Mouse (Mus musculus): ENCODE measurements at regions not wholly inside any gene's neighbourhood (a gene's known extent, or its start where the extent isn't known, plus 50 kb on each side); places are given as distances from the start of the nearest gene placed in this dataset.

DNA sequence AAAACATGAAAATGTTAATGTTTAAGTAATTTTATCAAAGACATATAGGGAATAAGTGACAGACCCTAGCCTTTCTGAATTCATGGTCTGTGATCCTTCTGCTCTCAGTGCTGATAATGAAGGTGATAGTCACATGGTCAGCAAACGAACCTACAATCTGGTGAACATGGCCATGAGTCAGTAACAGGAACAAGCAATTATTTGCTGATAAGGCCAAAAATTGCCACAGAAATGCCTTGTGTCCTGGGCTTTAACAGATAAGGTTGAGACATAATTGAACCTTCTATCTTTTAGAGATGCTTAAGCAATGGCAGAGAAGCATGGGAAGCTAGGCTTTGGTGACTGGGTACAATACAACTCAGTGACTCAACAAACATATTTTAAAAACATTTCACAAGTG, 69.2 kb upstream of the Rgs1 start:
- TF ChIP-seq POLR2A (IDR thresholded peaks at IDR 0.05; ENCODE audit: borderline replicate concordance, extremely low read depth, insufficient read depth, insufficient read length), result no peak
- no peak for ATAC-seq (ENCODE audit: low FRiP score, low read depth)
- Histone ChIP-seq H3K27me3 (ENCODE audit: control insufficient read depth, insufficient read depth, low read length) (no peaks in the 10 kb centered on the region), H3K4me2 (replicated peaks; ENCODE audit: low read depth, low read length, severe bottlenecking) (no peak overlapping the region), H3K4me3 (replicated peaks; ENCODE audit: low read length) (no peak overlapping the region), H3K9me3 (ENCODE audit: control insufficient read depth, low read length) (no peaks in the 10 kb centered on the region), H3K36me3 (ENCODE audit: control insufficient read depth, insufficient read depth, low read length) (no peaks in the 10 kb centered on the region), H3K9ac (ENCODE audit: low read depth, low read length, severe bottlenecking) (no peak overlapping the region), H3K27ac (replicated peaks; ENCODE audit: low read depth, low read length) (no peak overlapping the region), H3K4me1 (ENCODE audit: control insufficient read depth, insufficient read depth, low read length) (no peaks in the 10 kb centered on the region)
- 50% methylated on average over 1 of the region's 1 CpGs for WGBS
- no peak for DNase-seq (ENCODE audit: low spot score)

DNA sequence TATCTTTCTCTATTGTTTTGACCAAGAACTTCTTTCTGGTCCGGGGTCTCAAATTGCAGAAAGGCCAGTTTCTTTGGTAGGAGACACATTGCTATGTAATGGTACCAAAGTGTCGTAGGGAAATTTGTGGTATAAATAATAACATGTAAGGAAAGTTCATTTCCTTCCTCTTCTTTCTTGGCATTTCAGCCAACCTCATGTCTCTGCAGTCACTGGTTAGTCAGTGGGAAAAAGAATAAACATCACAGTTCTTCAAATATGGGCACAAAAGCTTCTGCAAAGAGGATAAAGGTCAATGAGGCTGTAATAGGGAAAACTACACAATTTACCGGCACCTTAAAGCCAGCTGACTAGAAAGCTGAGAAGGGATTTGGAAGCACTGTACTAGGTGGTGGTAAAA, 68.5 kb upstream of the Rgs1 start:
- Histone ChIP-seq H3K27me3 (ENCODE audit: control insufficient read depth, insufficient read depth, low read length) (no peaks in the 10 kb centered on the region), H3K4me3 (replicated peaks; ENCODE audit: low read length) (no peak overlapping the region), H3K4me2 (replicated peaks; ENCODE audit: low read depth, low read length, severe bottlenecking) (no peak overlapping the region), H3K9me3 (ENCODE audit: control insufficient read depth, low read length) (no peaks in the 10 kb centered on the region), H3K27ac (replicated peaks; ENCODE audit: low read depth, low read length) (no peak overlapping the region), H3K36me3 (ENCODE audit: control insufficient read depth, insufficient read depth, low read length) (no peaks in the 10 kb centered on the region), H3K9ac (ENCODE audit: low read depth, low read length, severe bottlenecking) (no peak overlapping the region), H3K4me1 (ENCODE audit: control insufficient read depth, insufficient read depth, low read length) (no peaks in the 10 kb centered on the region)
- DNase-seq (ENCODE audit: low spot score), result no peak
- TF ChIP-seq POLR2A (IDR thresholded peaks at IDR 0.05; ENCODE audit: borderline replicate concordance, extremely low read depth, insufficient read depth, insufficient read length), result no peak
- 83% methylated on average over 3 of the region's 3 CpGs for WGBS
- ATAC-seq (ENCODE audit: low FRiP score, low read depth), result no peak

DNA sequence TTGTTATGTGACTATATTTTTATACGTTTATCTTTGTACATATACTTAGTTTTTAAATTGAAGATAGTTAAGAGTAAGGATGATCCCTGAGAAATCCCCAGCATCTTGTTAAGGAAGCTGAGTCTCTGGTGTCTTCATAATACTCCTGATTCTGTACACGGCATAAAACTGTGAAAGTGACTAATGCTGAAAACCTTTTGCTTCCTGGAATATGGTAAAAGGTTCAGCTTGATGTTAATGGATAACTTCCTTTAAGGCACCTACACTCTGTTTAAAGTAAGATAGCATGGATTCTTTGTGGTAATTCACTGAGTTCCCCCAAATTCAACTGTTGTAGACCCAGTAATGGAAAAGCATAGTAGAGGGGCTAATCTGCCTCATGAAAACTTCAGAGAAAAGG, 67.2 kb upstream of the Rgs1 start:
- ATAC-seq (ENCODE audit: low FRiP score, low read depth) (no peak), DNase-seq (ENCODE audit: low spot score) (no peak)
- 91% methylated on average over 2 of the region's 2 CpGs for WGBS
- no peak overlapping the region for H3K4me3 ChIP-seq (replicated peaks; ENCODE audit: low read length)
- no peak overlapping the region for H3K27ac ChIP-seq (replicated peaks; ENCODE audit: low read depth, low read length)
- H3K4me1 ChIP-seq (ENCODE audit: control insufficient read depth, insufficient read depth, low read length), result no peaks in the 10 kb centered on the region
- no peaks in the 10 kb centered on the region for H3K27me3 ChIP-seq (ENCODE audit: control insufficient read depth, insufficient read depth, low read length)
- no peak overlapping the region for H3K4me2 ChIP-seq (replicated peaks; ENCODE audit: low read depth, low read length, severe bottlenecking)
- H3K36me3 ChIP-seq (ENCODE audit: control insufficient read depth, insufficient read depth, low read length), result no peaks in the 10 kb centered on the region
- no peak overlapping the region for H3K9ac ChIP-seq (ENCODE audit: low read depth, low read length, severe bottlenecking)
- no peak for TF ChIP-seq POLR2A (IDR thresholded peaks at IDR 0.05; ENCODE audit: borderline replicate concordance, extremely low read depth, insufficient read depth, insufficient read length)
- no peaks in the 10 kb centered on the region for H3K9me3 ChIP-seq (ENCODE audit: control insufficient read depth, low read length)

DNA sequence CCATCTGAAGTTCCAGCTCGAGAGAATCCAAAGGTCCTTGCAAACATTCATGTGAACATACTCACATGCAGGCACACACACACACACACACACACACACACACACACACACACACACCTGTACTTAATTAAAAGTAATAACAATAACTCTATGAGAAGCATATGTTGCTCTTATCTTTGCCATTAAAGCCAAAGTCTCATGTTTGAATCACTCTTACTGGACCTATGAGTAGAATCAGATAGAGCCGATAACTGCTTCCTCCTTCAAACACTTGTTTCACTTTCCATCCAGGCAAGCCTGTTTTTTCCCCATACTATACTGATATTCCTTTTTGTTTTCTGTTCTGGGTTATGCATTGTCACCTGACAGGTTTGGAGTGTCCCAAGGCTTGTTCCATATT, 65.3 kb upstream of the Rgs1 start:
- Histone ChIP-seq H3K9ac (ENCODE audit: low read depth, low read length, severe bottlenecking) (no peak overlapping the region), H3K9me3 (ENCODE audit: control insufficient read depth, low read length) (no peaks in the 10 kb centered on the region), H3K4me2 (replicated peaks; ENCODE audit: low read depth, low read length, severe bottlenecking) (no peak overlapping the region), H3K4me1 (ENCODE audit: control insufficient read depth, insufficient read depth, low read length) (no peaks in the 10 kb centered on the region), H3K36me3 (ENCODE audit: control insufficient read depth, insufficient read depth, low read length) (no peaks in the 10 kb centered on the region), H3K4me3 (replicated peaks; ENCODE audit: low read length) (no peak overlapping the region), H3K27ac (replicated peaks; ENCODE audit: low read depth, low read length) (no peak overlapping the region), H3K27me3 (ENCODE audit: control insufficient read depth, insufficient read depth, low read length) (no peaks in the 10 kb centered on the region)
- DNase-seq (ENCODE audit: low spot score) (no peak), ATAC-seq (ENCODE audit: low FRiP score, low read depth) (no peak)
- no peak for TF ChIP-seq POLR2A (IDR thresholded peaks at IDR 0.05; ENCODE audit: borderline replicate concordance, extremely low read depth, insufficient read depth, insufficient read length)
- 72% methylated on average over 2 of the region's 2 CpGs for WGBS

- H3K4me1 ChIP-seq (ENCODE audit: control insufficient read depth, insufficient read depth, low read length), result no peaks in the 10 kb centered on the region
- no peak overlapping the region for H3K4me2 ChIP-seq (replicated peaks; ENCODE audit: low read depth, low read length, severe bottlenecking)
- 81% methylated on average over 1 of the region's 1 CpGs for WGBS
- no peak for TF ChIP-seq POLR2A (IDR thresholded peaks at IDR 0.05; ENCODE audit: borderline replicate concordance, extremely low read depth, insufficient read depth, insufficient read length)
- ATAC-seq (ENCODE audit: low FRiP score, low read depth), result no peak
- no peaks in the 10 kb centered on the region for H3K9me3 ChIP-seq (ENCODE audit: control insufficient read depth, low read length)
- H3K36me3 ChIP-seq (ENCODE audit: control insufficient read depth, insufficient read depth, low read length), result no peaks in the 10 kb centered on the region
- H3K27me3 ChIP-seq (ENCODE audit: control insufficient read depth, insufficient read depth, low read length), result no peaks in the 10 kb centered on the region
- no peak overlapping the region for H3K9ac ChIP-seq (ENCODE audit: low read depth, low read length, severe bottlenecking)
- H3K27ac ChIP-seq (replicated peaks; ENCODE audit: low read depth, low read length), result no peak overlapping the region
- H3K4me3 ChIP-seq (replicated peaks; ENCODE audit: low read length), result no peak overlapping the region
- DNase-seq (ENCODE audit: low spot score), result no peak
Observed at GRCm38 (mm10) chr1:144313318-144313717, 64.3 kb upstream of the Rgs1 start.

GRCm38 (mm10) chr1:144309901-144310300, 60.9 kb upstream of the Rgs1 start:
- ATAC-seq (ENCODE audit: low FRiP score, low read depth), result no peak
- H3K27ac ChIP-seq (replicated peaks; ENCODE audit: low read depth, low read length), result no peak overlapping the region
- H3K9me3 ChIP-seq (ENCODE audit: control insufficient read depth, low read length), result no peaks in the 10 kb centered on the region
- no peak overlapping the region for H3K4me2 ChIP-seq (replicated peaks; ENCODE audit: low read depth, low read length, severe bottlenecking)
- DNase-seq (ENCODE audit: low spot score), result no peak
- H3K4me1 ChIP-seq (ENCODE audit: control insufficient read depth, insufficient read depth, low read length), result no peaks in the 10 kb centered on the region
- no peak overlapping the region for H3K9ac ChIP-seq (ENCODE audit: low read depth, low read length, severe bottlenecking)
- H3K36me3 ChIP-seq (ENCODE audit: control insufficient read depth, insufficient read depth, low read length), result no peaks in the 10 kb centered on the region
- 35% methylated on average over 3 of the region's 3 CpGs for WGBS
- no peak for TF ChIP-seq POLR2A (IDR thresholded peaks at IDR 0.05; ENCODE audit: borderline replicate concordance, extremely low read depth, insufficient read depth, insufficient read length)
- no peak overlapping the region for H3K4me3 ChIP-seq (replicated peaks; ENCODE audit: low read length)
- H3K27me3 ChIP-seq (ENCODE audit: control insufficient read depth, insufficient read depth, low read length), result no peaks in the 10 kb centered on the region

All from limb, embryonic 14.5 days (tissue).